Mouse (Mus musculus) liver, embryonic 12.5 days (tissue): ENCODE results near the gene Lmo7. TPM values are rescaled to one million over a fixed set of nuclear protein-coding genes. Genes with fewer than 3 reads are reported as not detected.

Experiments used
- ATAC-seq: fragments of 200-750 bp; cut with Nextera tagmentation; 2 replicates; pipeline ENCODE4 v1.8.0; 2017; ENCODE audit warnings: moderate number of reproducible peaks, mild to moderate bottlenecking, moderate library complexity
- H3K27ac ChIP-seq: fragments of 300-500 bp; sonication (generic); 2 replicates; pipeline ENCODE4 v1.5.1; 2016; ENCODE audit warnings: mild to moderate bottlenecking
- H3K27me3 ChIP-seq: fragments of 300-500 bp; sonication (generic); replicated peaks from 2 replicates; pipeline ENCODE4 v1.6.1; 2016; ENCODE audit warnings: mild to moderate bottlenecking, moderate library complexity
- H3K36me3 ChIP-seq: fragments of 300-500 bp; sonication (generic); 2 replicates; pipeline ENCODE4 v1.6.1; 2016; ENCODE audit warnings: mild to moderate bottlenecking, moderate library complexity
- H3K4me1 ChIP-seq: fragments of 300-500 bp; sonication (generic); 2 replicates; pipeline ENCODE4 v1.6.1; 2016
- H3K4me2 ChIP-seq: fragments of 300-500 bp; sonication (generic); 2 replicates; pipeline ENCODE4 v1.6.1; 2016; ENCODE audit warnings: mild to moderate bottlenecking, moderate library complexity
- H3K4me3 ChIP-seq: fragments of 300-500 bp; sonication (generic); 2 replicates; pipeline ENCODE4 v1.5.1; 2016; ENCODE audit warnings: mild to moderate bottlenecking, moderate library complexity
- H3K9ac ChIP-seq: fragments of 300-500 bp; sonication (generic); 2 replicates; pipeline ENCODE4 v1.6.1; 2016; ENCODE audit warnings: mild to moderate bottlenecking, moderate library complexity
- H3K9me3 ChIP-seq: fragments of 300-500 bp; sonication (generic); replicated peaks from 2 replicates; pipeline ENCODE4 v1.6.1; 2016; ENCODE audit warnings: mild to moderate bottlenecking, moderate library complexity
- WGBS: fragments of 180-500 bp; shearing (Covaris S2); methylation state at CpG from one replicate; pipeline ENCODE4 v1.1.7; 2016; ENCODE audit not compliant: insufficient replicate concordance; 5-methylcytosine and 5-hydroxymethylcytosine counted together
- polyA plus RNA-seq: library from polyadenylated mRNA; unstranded; fragments of >200 nt; fragmentation: Nextera tagmentation; extraction: Ambion mirVana; gene quantifications from 2 replicates; pipeline ENCODE4 v1.2.1, GENCODE M21; 2016

Gene Lmo7
- polyA plus RNA-seq, 1 experiment from 2014 or later: 3.3 TPM

DNA sequence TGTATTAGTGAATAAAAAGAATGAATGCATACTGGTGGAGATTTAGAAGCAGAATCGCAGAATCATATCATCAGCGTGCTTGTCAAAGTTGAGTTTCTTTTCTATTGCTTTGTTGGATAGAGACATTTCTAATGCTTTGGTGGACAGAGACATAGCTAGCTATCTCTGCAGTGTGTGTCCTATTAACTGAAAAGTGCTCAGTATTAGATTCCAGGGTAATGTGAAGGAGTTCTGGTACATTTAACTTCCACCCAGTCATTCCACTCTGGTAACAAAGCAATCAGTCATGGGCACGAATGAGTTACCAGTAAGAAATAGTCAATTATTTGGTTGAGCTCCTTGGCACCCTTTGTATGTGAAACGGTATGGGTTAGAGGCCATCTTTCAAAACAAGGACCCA, 76.8 kb downstream of the Lmo7 start:
- no peaks in the 10 kb centered on the region for H3K27me3 ChIP-seq
- 76% methylated on average over 4 of the region's 4 CpGs for WGBS
- H3K36me3 ChIP-seq: no peaks in the 10 kb centered on the region
- no peak overlapping the region for H3K4me2 ChIP-seq
- no peak for ATAC-seq
- no peaks in the 10 kb centered on the region for H3K4me1 ChIP-seq
- no peaks in the 10 kb centered on the region for H3K9me3 ChIP-seq
- H3K9ac ChIP-seq: no peak overlapping the region
- H3K4me3 ChIP-seq: no peak overlapping the region
- H3K27ac ChIP-seq: no peak overlapping the region

GRCm38 (mm10) chr14:101816450-101816849, 86.7 kb downstream of the Lmo7 start:
- Histone ChIP-seq H3K27me3 (no peaks in the 10 kb centered on the region), H3K4me3 (no peak overlapping the region), H3K9ac (no peak overlapping the region), H3K4me1 (peaks cover 6% of the 10 kb centered on the region; the same call in 1 of the 2 replicates), H3K9me3 (no peaks in the 10 kb centered on the region), H3K4me2 (no peak overlapping the region), H3K36me3 (no peaks in the 10 kb centered on the region), H3K27ac (no peak overlapping the region)
- no peak for ATAC-seq
- WGBS: 72% methylated on average over 5 of the region's 5 CpGs

DNA sequence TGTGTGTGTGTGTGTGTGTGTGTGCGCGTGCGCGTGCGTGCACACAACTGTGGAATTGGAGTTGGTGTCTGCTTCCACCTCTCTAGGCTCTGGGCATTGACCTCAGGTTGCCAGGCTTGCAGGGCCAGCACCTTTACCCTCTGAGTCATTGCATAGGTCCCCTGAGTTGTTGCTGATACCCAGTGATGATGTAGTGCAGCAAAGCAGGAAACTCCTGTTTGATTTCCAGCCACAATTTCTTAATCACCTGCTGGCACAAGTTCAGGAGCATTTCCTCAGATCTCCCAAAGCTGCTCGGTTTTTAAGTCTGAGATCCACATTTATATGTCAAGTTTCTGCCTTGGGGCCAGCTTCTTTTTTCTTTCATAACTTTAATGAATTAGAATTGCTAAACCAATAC, 92.6 kb downstream of the Lmo7 start:
- Histone ChIP-seq H3K4me1 (peaks cover 6% of the 10 kb centered on the region; the same call in 1 of the 2 replicates), H3K36me3 (no peaks in the 10 kb centered on the region), H3K9me3 (no peaks in the 10 kb centered on the region), H3K4me3 (no peak overlapping the region), H3K4me2 (no peak overlapping the region), H3K9ac (no peak overlapping the region), H3K27me3 (no peaks in the 10 kb centered on the region), H3K27ac (no peak overlapping the region)
- ATAC-seq: no peak
- 84% methylated on average over 6 of the region's 6 CpGs for WGBS

DNA sequence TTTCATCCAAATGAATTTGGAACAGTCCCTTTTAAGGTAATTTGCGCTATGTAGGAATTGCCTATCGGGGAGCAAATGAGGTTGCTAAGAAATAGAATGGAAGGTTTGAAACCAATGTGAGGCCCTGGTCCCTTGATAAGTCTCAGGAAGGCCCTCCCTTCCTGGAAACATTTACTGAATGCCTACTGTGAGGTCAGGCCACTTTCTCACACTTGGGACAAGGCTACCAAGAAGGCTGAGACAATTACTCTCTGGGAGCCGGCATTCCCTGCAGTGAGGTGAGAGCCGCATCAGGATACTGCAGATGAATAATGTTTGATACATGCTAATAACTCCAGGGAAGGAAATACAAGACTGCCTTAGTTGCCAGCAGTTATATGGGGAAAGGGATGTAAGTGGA, 93.1 kb downstream of the Lmo7 start:
- Histone ChIP-seq H3K27ac (no peak overlapping the region), H3K4me2 (no peak overlapping the region), H3K9me3 (no peaks in the 10 kb centered on the region), H3K36me3 (no peaks in the 10 kb centered on the region), H3K27me3 (no peaks in the 10 kb centered on the region), H3K4me3 (no peak overlapping the region), H3K4me1 (peaks cover 6% of the 10 kb centered on the region; the same call in 1 of the 2 replicates), H3K9ac (no peak overlapping the region)
- 71% methylated on average over 4 of the region's 4 CpGs for WGBS
- no peak for ATAC-seq

DNA sequence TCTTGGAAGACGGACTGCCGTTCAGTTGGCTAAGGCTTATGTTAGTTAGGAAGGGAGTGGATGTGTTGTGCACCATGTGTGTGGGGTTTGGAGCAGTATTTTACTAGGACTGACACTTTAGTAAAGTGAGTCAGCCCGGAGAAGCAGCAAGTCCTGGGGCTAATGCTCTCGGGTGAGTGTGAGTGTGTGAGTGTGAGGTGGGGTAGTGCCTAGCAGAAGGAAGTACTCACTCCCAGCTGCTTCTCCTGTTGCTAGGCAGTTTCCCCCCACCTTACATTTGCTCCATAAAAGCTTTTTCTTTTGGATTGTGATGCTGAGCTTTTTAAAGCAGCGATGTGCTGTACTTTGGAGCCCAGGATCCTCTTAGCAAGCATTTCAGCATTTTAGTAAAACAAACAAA, 99.9 kb downstream of the Lmo7 start:
- no peak overlapping the region for H3K4me3 ChIP-seq
- 63% methylated on average over 5 of the region's 5 CpGs for WGBS
- no peaks in the 10 kb centered on the region for H3K36me3 ChIP-seq
- no peak overlapping the region for H3K9ac ChIP-seq
- no peaks in the 10 kb centered on the region for H3K9me3 ChIP-seq
- H3K27me3 ChIP-seq: no peaks in the 10 kb centered on the region
- ATAC-seq: no peak
- H3K4me1 ChIP-seq: no peaks in the 10 kb centered on the region
- H3K27ac ChIP-seq: no peak overlapping the region
- no peak overlapping the region for H3K4me2 ChIP-seq

- Histone ChIP-seq H3K4me3 (no peak overlapping the region), H3K27ac (no peak overlapping the region), H3K9me3 (no peaks in the 10 kb centered on the region), H3K36me3 (no peaks in the 10 kb centered on the region), H3K27me3 (no peaks in the 10 kb centered on the region), H3K4me1 (no peaks in the 10 kb centered on the region), H3K4me2 (no peak overlapping the region), H3K9ac (no peak overlapping the region)
- ATAC-seq: no peak
- 50% methylated on average over 6 of the region's 6 CpGs for WGBS
These were observed 100.4 kb downstream of the Lmo7 start for GRCm38 (mm10) chr14:101830116-101830515.

DNA sequence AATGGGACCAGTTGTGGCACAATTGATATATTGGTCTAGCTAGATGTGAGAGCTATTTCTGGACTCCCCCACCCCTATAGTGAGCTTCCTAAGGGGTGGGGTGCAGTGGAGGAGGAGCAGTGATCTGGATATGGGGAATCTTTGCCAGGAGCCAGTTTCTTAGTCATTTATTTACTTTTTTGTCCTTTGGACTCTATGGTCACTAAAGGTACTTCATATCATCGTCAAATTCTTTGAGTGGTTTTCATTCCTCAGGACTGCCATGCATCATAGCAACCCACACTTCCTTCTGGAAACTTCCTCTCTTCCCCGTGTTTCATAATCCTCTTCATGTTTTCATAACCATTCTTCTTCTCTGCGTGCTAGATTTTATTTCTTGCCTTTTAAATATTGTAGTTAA, 104.4 kb downstream of the Lmo7 start:
- Histone ChIP-seq H3K4me1 (no peaks in the 10 kb centered on the region), H3K9ac (no peak overlapping the region), H3K4me2 (no peak overlapping the region), H3K36me3 (no peaks in the 10 kb centered on the region), H3K4me3 (no peak overlapping the region), H3K27ac (no peak overlapping the region), H3K9me3 (no peaks in the 10 kb centered on the region), H3K27me3 (no peaks in the 10 kb centered on the region)
- WGBS: 45% methylated on average over 3 of the region's 3 CpGs
- ATAC-seq: no peak

- Histone ChIP-seq H3K9ac (no peak overlapping the region), H3K4me2 (no peak overlapping the region)
- peak; percentile 50; the same call in 1 of the 2 replicates for ATAC-seq
These were observed 106.6 kb downstream of the Lmo7 start for GRCm38 (mm10) chr14:101836401-101836800.

GRCm38 (mm10) chr14:101837176-101837575, 107.4 kb downstream of the Lmo7 start:
- WGBS: 70% methylated on average over 6 of the region's 6 CpGs
- H3K9ac ChIP-seq: no peak overlapping the region
- no peak overlapping the region for H3K4me3 ChIP-seq

More at GRCm38 (mm10) chr14:101836401-101836800, 106.6 kb downstream of the Lmo7 start:
- no peaks in the 10 kb centered on the region for H3K9me3 ChIP-seq
- no peak overlapping the region for H3K27ac ChIP-seq
- WGBS: 54% methylated on average over 2 of the region's 2 CpGs
- H3K4me1 ChIP-seq: no peaks in the 10 kb centered on the region
- no peak overlapping the region for H3K4me3 ChIP-seq
- H3K27me3 ChIP-seq: no peaks in the 10 kb centered on the region
- no peaks in the 10 kb centered on the region for H3K36me3 ChIP-seq

DNA sequence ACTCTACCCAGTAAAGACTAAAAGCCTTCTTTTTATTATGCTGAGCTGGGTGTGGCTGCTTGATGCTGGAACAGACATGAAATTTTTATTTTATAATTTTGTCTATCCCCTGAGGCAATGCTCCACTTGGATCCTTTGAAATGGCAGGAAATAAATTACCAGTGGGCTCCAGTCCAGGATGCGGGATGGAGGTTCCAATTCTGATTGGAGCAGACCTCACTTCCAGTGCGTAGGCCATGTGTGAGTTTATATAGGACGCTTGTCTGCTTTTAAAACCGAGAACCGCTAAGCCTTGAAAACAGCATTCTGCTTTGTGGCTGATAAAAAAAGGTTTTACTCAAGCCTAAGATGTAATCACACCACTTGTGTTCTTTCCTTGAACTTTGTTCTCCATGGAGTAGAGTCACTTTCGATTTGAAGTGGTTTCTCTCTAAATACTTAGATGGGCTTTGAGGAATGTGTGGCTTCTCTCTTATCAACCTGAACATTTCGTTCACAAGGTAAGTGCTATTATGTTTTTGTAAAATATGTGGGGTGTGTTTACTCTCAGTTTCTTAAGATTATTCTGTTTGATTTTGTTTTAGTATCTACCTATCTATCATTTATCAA, 108.6 kb downstream of the Lmo7 start:
- Histone ChIP-seq H3K27me3 (no peaks in the 10 kb centered on the region), H3K4me2 (no peak overlapping the region), H3K27ac (no peak overlapping the region), H3K4me3 (no peak overlapping the region), H3K4me1 (no peaks in the 10 kb centered on the region), H3K9me3 (no peaks in the 10 kb centered on the region), H3K36me3 (no peaks in the 10 kb centered on the region), H3K9ac (no peak overlapping the region)
- WGBS: 73% methylated on average over 7 of the region's 7 CpGs
- no peak for ATAC-seq

More at GRCm38 (mm10) chr14:101837176-101837575, 107.4 kb downstream of the Lmo7 start:
- no peaks in the 10 kb centered on the region for H3K27me3 ChIP-seq
- ATAC-seq: no peak
- H3K36me3 ChIP-seq: no peaks in the 10 kb centered on the region
- no peak overlapping the region for H3K27ac ChIP-seq
- H3K4me1 ChIP-seq: no peaks in the 10 kb centered on the region
- H3K4me2 ChIP-seq: no peak overlapping the region
- H3K9me3 ChIP-seq: no peaks in the 10 kb centered on the region

- Histone ChIP-seq H3K4me3 (peak overlapping the region; percentile 3; the same call in 1 of the 2 replicates), H3K27ac (no peak overlapping the region), H3K4me2 (no peak overlapping the region), H3K9me3 (no peaks in the 10 kb centered on the region), H3K36me3 (no peaks in the 10 kb centered on the region), H3K27me3 (no peaks in the 10 kb centered on the region), H3K4me1 (peaks cover under 1% of the 10 kb centered on the region; the same call in 1 of the 2 replicates), H3K9ac (no peak overlapping the region)
- ATAC-seq: peak; percentile 74
- 67% methylated on average over 24 of the region's 24 CpGs for WGBS
These were observed 110.3 kb downstream of the Lmo7 start for GRCm38 (mm10) chr14:101839771-101840731.

DNA sequence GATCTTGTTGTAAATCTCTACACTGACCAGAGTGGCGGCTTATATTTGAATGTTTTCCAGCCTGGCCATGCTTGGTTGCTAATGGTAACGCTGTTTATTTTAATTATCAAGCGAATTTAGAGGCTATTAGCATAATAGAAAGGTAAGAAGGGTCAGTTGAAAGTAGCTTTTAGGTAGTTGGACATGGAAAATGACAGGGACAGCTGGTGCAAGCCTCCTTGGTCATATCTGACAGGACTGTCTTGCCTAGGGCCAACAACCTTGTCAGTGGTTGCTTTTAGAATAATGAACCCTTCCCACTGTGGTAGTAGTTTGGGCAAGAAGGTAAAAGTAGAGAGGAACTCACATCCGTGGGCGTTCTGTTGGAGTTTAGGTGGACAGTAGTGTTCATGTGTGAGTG, 111.5 kb downstream of the Lmo7 start:
- WGBS: 66% methylated on average over 5 of the region's 5 CpGs
- Histone ChIP-seq H3K9me3 (no peaks in the 10 kb centered on the region), H3K36me3 (no peaks in the 10 kb centered on the region), H3K27me3 (no peaks in the 10 kb centered on the region), H3K4me1 (peaks cover 13% of the 10 kb centered on the region), H3K9ac (no peak overlapping the region), H3K4me3 (peak overlapping the region; percentile 19; the same call in 1 of the 2 replicates), H3K27ac (no peak overlapping the region), H3K4me2 (peak overlapping the region; percentile 35)
- no peak for ATAC-seq
